Mouse (Mus musculus) cerebellum, adult 9-10 months (tissue): Measurements from ENCODE around the gene Rnf144b.

Source experiments
- DNase-seq: peaks from one replicate; pipeline ENCODE4 v3.0.0; 2022

Rnf144b gene

GRCm38 (mm10) chr13:47273487-47273886 is 151.0 kb downstream of the Rnf144b start:
- no peak for DNase-seq

GRCm38 (mm10) chr13:47274139-47274538 is 151.7 kb downstream of the Rnf144b start:
- no peak for DNase-seq

- DNase-seq, result no peak
These were observed 154.8 kb downstream of the Rnf144b start for GRCm38 (mm10) chr13:47277000-47277823.

GRCm38 (mm10) chr13:47277824-47278290 is 155.4 kb downstream of the Rnf144b start:
- no peak for DNase-seq

GRCm38 (mm10) chr13:47282221-47282620 is 159.8 kb downstream of the Rnf144b start:
- no peak for DNase-seq

GRCm38 (mm10) chr13:47288449-47288848 is 166.0 kb downstream of the Rnf144b start:
- DNase-seq, result peak; percentile 71

GRCm38 (mm10) chr13:47296465-47296864 is 174.0 kb downstream of the Rnf144b start:
- DNase-seq, result no peak
